Mouse (Mus musculus) kidney, adult 2 months (tissue): ENCODE data around the gene Fate1.

Experiments used
- CTCF ChIP-seq: fragments of 200-500 bp; conservative IDR thresholded peaks from 2 replicates; pipeline ENCODE4 v1.5.1; 2011; ENCODE audit warnings: low read depth, mild to moderate bottlenecking, control low read depth, low read length, moderate library complexity, mixed read lengths; ENCODE audit not compliant: insufficient read depth, insufficient read length
- POLR2A ChIP-seq: fragments of 200-500 bp; IDR thresholded peaks from one replicate; pipeline ENCODE4 v1.6.1; 2011; ENCODE audit warnings: low read depth, low read length, control low read depth

DNA sequence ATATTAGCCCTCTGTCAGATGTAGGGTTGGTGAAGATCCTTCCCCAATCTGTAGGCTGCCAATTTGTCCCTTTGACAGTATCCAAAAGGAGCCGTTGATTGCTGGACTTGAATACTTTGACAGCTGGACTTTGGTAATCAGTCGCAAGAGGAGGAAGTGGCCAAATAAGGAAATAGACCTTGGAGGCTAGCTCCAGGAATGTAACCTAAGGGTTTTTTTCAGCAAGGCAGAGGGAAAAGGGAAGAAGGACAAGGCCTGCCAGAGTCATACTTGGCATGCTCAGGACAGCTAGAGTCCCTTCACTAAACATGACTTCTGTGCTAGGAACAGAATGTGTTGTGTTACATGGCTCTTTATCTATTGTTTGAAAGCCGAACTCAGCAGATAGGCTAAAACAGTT is 7.7 kb downstream of the Fate1 start:
- TF ChIP-seq POLR2A (no peak), CTCF (no peak)
